Mouse (Mus musculus): ENCODE results near the gene Eng.

GRCm38 (mm10) chr2:32641810-32642209, 4.6 kb upstream of the Eng start:
- TF ChIP-seq CTCF (IDR thresholded peaks at IDR 0.05; ENCODE audit: control insufficient read depth, insufficient read depth, insufficient replicate concordance, low read depth, low read length) (no peak), POLR2A (IDR thresholded peaks at IDR 0.05; ENCODE audit: control insufficient read depth, low read depth, low read length) (no peak)
